Mouse (Mus musculus) central nervous system, embryonic 11.5 days (tissue): ENCODE results near the gene Slc25a26. TPM values are rescaled to one million over a fixed set of nuclear protein-coding genes. Genes with fewer than 3 reads are reported as not detected.

Experiments used
- polyA plus RNA-seq: library from polyadenylated mRNA; depleted of rRNA; stranded (reverse); fragments of >200 nt; gene quantifications from 2 replicates; pipeline ENCODE4 v1.2.3, GENCODE M21; 2012; rRNA removed

The Slc25a26 gene
- polyA plus RNA-seq = 9.2 and 9.6 TPM in 2 replicates

DNA sequence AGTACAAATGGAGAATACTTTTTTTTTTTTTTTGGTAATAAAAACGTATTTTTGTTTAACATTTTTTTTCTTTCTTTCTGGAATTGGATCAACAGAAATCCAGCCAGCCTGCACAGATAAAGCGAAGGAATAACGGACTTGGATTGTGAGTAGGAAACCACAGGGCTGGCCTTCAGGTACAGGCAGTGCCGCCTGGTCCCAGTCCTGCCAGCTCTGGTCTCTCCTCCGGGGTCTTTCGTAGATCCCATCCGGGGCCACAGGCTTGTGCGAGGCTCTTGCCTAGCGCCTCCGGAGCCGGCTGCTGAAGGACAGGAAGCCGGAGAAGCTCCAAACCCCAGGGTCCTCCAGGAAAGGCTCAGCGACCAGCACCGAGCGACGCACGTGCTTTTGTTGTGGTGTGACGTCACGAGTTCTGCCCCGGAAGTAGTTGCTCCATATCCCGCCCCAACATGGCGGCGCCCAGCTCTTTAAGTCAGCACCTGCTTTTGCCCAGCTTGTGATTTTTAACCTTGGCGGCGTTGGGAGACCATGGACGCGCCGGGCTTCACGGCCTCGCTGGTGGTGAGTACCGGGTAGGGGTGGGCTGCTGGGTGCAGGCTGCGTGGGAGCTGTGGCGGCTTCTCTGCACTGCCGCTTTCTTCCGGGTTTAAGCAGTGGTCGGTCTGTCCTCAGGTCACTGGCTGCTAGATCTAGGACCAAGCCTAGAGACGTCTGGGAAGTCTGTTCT is at the start of gene Slc25a26:
Gene Slc25a26, plus strand, starts transcription at position 435 of the 727 bp plus-strand sequence.

Other genes starting within 250 kb of the Slc25a26 start
- 38.8 and 59.2 TPM in 2 replicates for gene Magi1, start 216.4 kb upstream of the Slc25a26 start, polyA plus RNA-seq
- 24.0 and 35.0 TPM in 2 replicates for gene Lrig1, start 199.8 kb downstream of the Slc25a26 start, polyA plus RNA-seq